Mouse (Mus musculus): Measurements from ENCODE around the gene Nsd2. TPM values are rescaled to one million over a fixed set of nuclear protein-coding genes. Genes with fewer than 3 reads are reported as not detected.

The Nsd2 gene
- polyA plus RNA-seq, 1 experiment from 2014 or later: 48.6 TPM

DNA sequence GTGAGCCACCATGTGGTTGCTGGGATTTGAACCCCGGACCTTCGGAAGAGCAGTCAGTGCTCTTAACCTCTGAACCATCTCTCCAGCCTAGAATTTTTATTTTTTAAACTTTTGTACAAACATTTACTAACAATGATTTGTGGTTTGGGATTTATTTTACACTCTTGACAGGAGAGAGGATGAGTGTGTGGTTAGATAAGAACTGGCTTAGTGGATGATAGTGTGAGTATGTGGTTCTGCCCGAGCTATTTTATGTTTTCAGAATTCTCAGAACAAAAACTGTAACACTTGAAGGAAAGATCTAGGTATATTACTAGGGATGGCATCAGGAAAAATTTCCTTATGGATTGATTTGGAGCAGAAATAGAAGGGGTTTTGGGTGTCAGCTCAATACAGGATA is 9.4 kb downstream of the Nsd2 start:
- no peak for ATAC-seq (replicated peaks; ENCODE audit: low FRiP score)

DNA sequence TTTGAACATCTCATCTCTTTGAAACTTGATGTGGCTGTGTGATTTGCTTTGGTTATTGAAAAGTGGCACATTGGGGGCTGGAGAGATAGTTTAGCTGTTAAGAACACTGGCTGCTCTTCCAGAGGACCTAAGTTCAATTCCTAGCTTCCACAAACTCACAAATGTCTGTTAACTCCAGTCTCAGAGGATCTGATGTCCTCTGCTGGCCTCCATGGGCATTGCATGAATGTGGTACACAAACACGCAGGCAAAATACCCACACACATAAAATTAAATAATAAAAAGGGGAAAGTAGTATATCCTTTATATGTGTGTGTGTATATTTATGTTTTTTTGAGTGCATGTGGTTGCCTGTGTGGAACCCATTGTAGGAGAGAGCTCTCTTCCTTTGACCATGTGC is 10.3 kb downstream of the Nsd2 start:
- WGBS: 79% methylated on average over 1 of the region's 1 CpGs

More for the DNA sequence above, 9.4 kb downstream of the Nsd2 start:
- Histone ChIP-seq H3K9ac (ENCODE audit: low read depth, low read length) (no peak overlapping the region), H3K4me3 (ENCODE audit: low read depth, low read length) (no peak overlapping the region), H3K27me3 (replicated peaks; ENCODE audit: control insufficient read depth, insufficient read depth, low read length) (no peaks in the 10 kb centered on the region), H3K4me1 (replicated peaks; ENCODE audit: control insufficient read depth, insufficient read depth, low read length) (no peaks in the 10 kb centered on the region; the same call in none of the 2 replicates), H3K36me3 (ENCODE audit: control insufficient read depth, insufficient read depth, low read length) (0 out of 2 replicates have a peak, but pooled peaks cover 2% of the 10 kb centered on the region), H3K4me2 (no peak overlapping the region), H3K9me3 (ENCODE audit: control insufficient read depth, low read length) (no peaks in the 10 kb centered on the region), H3K27ac (ENCODE audit: low read depth, low read length) (no peak overlapping the region)
- WGBS: 68% methylated on average over 3 of the region's 3 CpGs
- DNase-seq (ENCODE audit: low spot score): no peak

DNA sequence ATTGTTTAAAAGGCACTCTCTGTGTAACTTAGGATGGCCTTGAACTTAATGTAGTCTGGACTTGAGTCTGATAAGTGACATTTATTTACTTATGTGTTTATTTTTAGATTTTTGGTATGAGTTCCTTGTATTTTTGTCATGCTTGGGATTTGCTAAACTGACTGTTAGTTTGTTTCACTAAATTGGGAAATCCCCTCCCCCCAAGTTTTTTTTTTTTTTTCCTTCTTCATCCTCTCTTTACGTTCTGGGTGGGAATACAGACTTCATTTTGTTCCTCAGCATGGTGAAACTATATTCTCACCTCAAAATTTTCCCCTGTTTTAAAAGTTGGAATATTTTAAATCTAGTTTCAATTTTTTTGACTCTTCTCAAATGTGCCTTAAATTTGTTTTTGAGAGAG is 20.8 kb downstream of the Nsd2 start:
- Histone ChIP-seq H3K4me2 (no peak overlapping the region), H3K36me3 (ENCODE audit: control insufficient read depth, insufficient read depth, low read length) (peaks cover 7% of the 10 kb centered on the region; the same call in 1 of the 2 replicates), H3K4me1 (replicated peaks; ENCODE audit: control insufficient read depth, insufficient read depth, low read length) (no peaks in the 10 kb centered on the region), H3K27me3 (replicated peaks; ENCODE audit: control insufficient read depth, insufficient read depth, low read length) (no peaks in the 10 kb centered on the region), H3K4me3 (ENCODE audit: low read depth, low read length) (no peak overlapping the region), H3K9ac (ENCODE audit: low read depth, low read length) (no peak overlapping the region), H3K9me3 (ENCODE audit: control insufficient read depth, low read length) (no peaks in the 10 kb centered on the region), H3K27ac (ENCODE audit: low read depth, low read length) (no peak overlapping the region)
- no peak for DNase-seq (ENCODE audit: low spot score)
- ATAC-seq (replicated peaks; ENCODE audit: low FRiP score): no peak
- 91% methylated on average over 1 of the region's 1 CpGs for WGBS

More for the DNA sequence above, 10.3 kb downstream of the Nsd2 start:
- H3K9me3 ChIP-seq (ENCODE audit: control insufficient read depth, low read length): no peaks in the 10 kb centered on the region
- ATAC-seq (replicated peaks; ENCODE audit: low FRiP score) (no peak), DNase-seq (ENCODE audit: low spot score) (no peak)
- H3K27me3 ChIP-seq (replicated peaks; ENCODE audit: control insufficient read depth, insufficient read depth, low read length): no peaks in the 10 kb centered on the region
- no peak overlapping the region for H3K9ac ChIP-seq (ENCODE audit: low read depth, low read length)
- no peak overlapping the region for H3K4me3 ChIP-seq (ENCODE audit: low read depth, low read length)
- H3K4me2 ChIP-seq: no peak overlapping the region
- no peak overlapping the region for H3K27ac ChIP-seq (ENCODE audit: low read depth, low read length)
- no peaks in the 10 kb centered on the region; the same call in 1 of the 2 replicates for H3K4me1 ChIP-seq (replicated peaks; ENCODE audit: control insufficient read depth, insufficient read depth, low read length)
- H3K36me3 ChIP-seq (ENCODE audit: control insufficient read depth, insufficient read depth, low read length): 0 out of 2 replicates have a peak, but pooled peaks cover 2% of the 10 kb centered on the region

DNA sequence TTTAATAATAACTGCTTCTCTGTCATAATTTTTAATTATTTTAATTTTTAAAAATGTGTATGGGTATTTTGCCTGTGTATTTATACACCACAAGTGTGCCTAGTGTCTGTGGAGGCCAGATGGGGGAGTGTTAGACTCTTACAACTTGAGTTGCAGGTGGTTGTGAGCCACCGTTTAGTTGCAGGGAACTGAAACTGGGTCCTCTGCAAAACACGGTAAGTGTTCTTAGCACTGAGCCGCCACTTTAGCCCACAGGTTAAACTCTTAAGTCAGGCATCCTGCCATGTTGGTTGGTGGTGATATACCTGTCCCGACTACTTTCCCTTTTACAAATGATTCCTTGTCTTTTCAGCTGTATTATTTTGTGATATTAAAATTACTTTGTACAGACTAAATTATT is 22.0 kb downstream of the Nsd2 start:
- Histone ChIP-seq H3K27me3 (replicated peaks; ENCODE audit: control insufficient read depth, insufficient read depth, low read length) (no peaks in the 10 kb centered on the region), H3K4me3 (ENCODE audit: low read depth, low read length) (no peak overlapping the region), H3K4me1 (replicated peaks; ENCODE audit: control insufficient read depth, insufficient read depth, low read length) (no peaks in the 10 kb centered on the region), H3K27ac (ENCODE audit: low read depth, low read length) (no peak overlapping the region), H3K36me3 (ENCODE audit: control insufficient read depth, insufficient read depth, low read length) (peaks cover 10% of the 10 kb centered on the region; the same call in 1 of the 2 replicates), H3K9me3 (ENCODE audit: control insufficient read depth, low read length) (no peaks in the 10 kb centered on the region), H3K4me2 (no peak overlapping the region), H3K9ac (ENCODE audit: low read depth, low read length) (no peak overlapping the region)
- DNase-seq (ENCODE audit: low spot score): no peak
- ATAC-seq (replicated peaks; ENCODE audit: low FRiP score): no peak
- 81% methylated on average over 4 of the region's 4 CpGs for WGBS

DNA sequence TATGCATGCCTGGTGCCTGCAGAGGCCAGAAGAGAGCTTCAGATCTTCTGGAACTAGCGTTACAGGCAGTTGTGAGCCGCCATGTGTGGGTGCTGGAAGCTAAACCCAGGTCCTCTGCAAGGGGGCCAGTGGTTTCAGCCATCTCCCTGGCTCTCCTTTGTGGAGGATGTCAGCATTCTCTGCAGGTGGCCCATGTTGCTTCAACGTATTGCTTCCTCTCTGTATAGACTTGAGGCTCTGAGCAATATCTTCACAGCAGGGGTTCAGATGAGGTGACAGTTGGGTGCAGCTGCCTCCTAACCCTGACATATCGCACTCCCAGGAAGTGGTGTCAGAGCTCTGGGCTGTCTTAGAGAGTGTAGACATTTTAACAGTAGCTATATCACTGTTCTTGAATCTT is 30.9 kb downstream of the Nsd2 start:
- H3K9ac ChIP-seq (ENCODE audit: low read depth, low read length): no peak overlapping the region
- H3K4me1 ChIP-seq (replicated peaks; ENCODE audit: control insufficient read depth, insufficient read depth, low read length): no peaks in the 10 kb centered on the region
- no peak overlapping the region for H3K4me3 ChIP-seq (ENCODE audit: low read depth, low read length)
- DNase-seq (ENCODE audit: low spot score) (no peak), ATAC-seq (replicated peaks; ENCODE audit: low FRiP score) (no peak)
- 90% methylated on average over 4 of the region's 4 CpGs for WGBS
- H3K36me3 ChIP-seq (ENCODE audit: control insufficient read depth, insufficient read depth, low read length): peaks cover 27% of the 10 kb centered on the region
- H3K27ac ChIP-seq (ENCODE audit: low read depth, low read length): no peak overlapping the region
- no peaks in the 10 kb centered on the region for H3K9me3 ChIP-seq (ENCODE audit: control insufficient read depth, low read length)
- no peaks in the 10 kb centered on the region for H3K27me3 ChIP-seq (replicated peaks; ENCODE audit: control insufficient read depth, insufficient read depth, low read length)
- no peak overlapping the region for H3K4me2 ChIP-seq

DNA sequence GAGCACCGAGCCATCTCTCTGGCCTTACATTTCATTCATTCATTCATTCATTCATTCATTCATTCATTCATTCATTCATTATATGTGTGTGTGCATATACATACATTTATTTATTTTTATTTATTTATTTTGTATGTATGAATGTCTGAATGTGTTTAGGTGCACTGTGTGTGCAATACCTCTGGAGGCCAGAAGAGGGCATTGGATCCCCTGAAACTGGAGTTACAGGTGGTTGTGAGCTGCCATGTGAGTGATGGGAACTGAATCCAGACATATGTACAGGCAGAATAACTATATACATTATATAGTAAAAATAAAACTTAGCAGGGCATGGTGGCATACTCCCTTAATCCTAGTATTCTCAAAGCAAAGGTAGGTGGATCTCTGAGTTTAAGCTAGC is 32.6 kb downstream of the Nsd2 start:
- no peak overlapping the region for H3K27ac ChIP-seq (ENCODE audit: low read depth, low read length)
- 100% methylated on average over 1 of the region's 1 CpGs for WGBS
- no peak overlapping the region for H3K4me2 ChIP-seq
- DNase-seq (ENCODE audit: low spot score): no peak
- no peak overlapping the region for H3K9ac ChIP-seq (ENCODE audit: low read depth, low read length)
- no peaks in the 10 kb centered on the region for H3K27me3 ChIP-seq (replicated peaks; ENCODE audit: control insufficient read depth, insufficient read depth, low read length)
- H3K9me3 ChIP-seq (ENCODE audit: control insufficient read depth, low read length): no peaks in the 10 kb centered on the region
- ATAC-seq (replicated peaks; ENCODE audit: low FRiP score): no peak
- H3K4me1 ChIP-seq (replicated peaks; ENCODE audit: control insufficient read depth, insufficient read depth, low read length): no peaks in the 10 kb centered on the region
- no peak overlapping the region for H3K4me3 ChIP-seq (ENCODE audit: low read depth, low read length)
- H3K36me3 ChIP-seq (ENCODE audit: control insufficient read depth, insufficient read depth, low read length): peaks cover 35% of the 10 kb centered on the region

DNA sequence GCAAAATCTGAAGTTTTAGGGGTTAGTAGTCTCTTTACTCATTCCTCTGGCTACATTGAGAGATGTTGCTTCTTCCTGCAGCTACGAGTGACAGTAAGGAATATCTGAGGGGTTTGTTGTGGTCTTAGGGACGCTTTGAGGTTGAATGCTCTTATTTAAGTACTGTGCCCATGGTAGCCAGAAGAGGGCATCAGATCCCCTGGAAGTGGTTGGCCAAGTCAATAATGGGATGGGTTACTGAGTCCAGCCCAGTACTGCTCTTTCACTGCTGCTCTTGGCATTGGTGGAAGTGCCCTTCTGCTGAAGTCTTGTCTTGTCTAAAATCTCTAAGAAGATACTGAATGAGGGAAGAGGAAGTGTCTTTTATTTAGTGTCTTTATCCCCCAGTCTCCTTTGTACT is 33.5 kb downstream of the Nsd2 start:
- no peak overlapping the region for H3K27ac ChIP-seq (ENCODE audit: low read depth, low read length)
- no peak for ATAC-seq (replicated peaks; ENCODE audit: low FRiP score)
- 71% methylated on average over 2 of the region's 2 CpGs for WGBS
- peaks cover 44% of the 10 kb centered on the region for H3K36me3 ChIP-seq (ENCODE audit: control insufficient read depth, insufficient read depth, low read length)
- no peak overlapping the region for H3K9ac ChIP-seq (ENCODE audit: low read depth, low read length)
- H3K9me3 ChIP-seq (ENCODE audit: control insufficient read depth, low read length): no peaks in the 10 kb centered on the region
- DNase-seq (ENCODE audit: low spot score): no peak
- H3K4me2 ChIP-seq: no peak overlapping the region
- H3K4me3 ChIP-seq (ENCODE audit: low read depth, low read length): no peak overlapping the region
- no peaks in the 10 kb centered on the region for H3K4me1 ChIP-seq (replicated peaks; ENCODE audit: control insufficient read depth, insufficient read depth, low read length)
- no peaks in the 10 kb centered on the region for H3K27me3 ChIP-seq (replicated peaks; ENCODE audit: control insufficient read depth, insufficient read depth, low read length)

DNA sequence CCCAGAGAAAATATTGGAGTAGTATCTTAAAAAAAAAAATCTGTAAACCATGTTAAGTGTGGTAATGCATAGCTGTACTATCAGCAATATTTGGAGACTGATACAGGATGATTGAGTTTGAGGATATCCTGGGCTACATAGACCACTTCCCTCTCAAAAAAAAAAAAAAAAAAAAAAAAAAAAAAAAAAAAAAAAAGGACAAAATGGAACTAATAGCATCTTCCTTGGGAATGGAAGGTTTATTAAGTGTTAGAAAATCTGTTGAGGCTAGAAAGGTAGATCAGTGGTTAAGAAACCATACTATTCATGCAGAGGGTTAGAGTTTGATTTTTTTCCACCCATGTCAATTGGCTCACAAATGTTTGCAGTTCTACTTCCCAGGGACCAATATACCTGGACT is 37.2 kb downstream of the Nsd2 start:
- Histone ChIP-seq H3K4me1 (replicated peaks; ENCODE audit: control insufficient read depth, insufficient read depth, low read length) (no peaks in the 10 kb centered on the region), H3K4me2 (no peak overlapping the region), H3K9ac (ENCODE audit: low read depth, low read length) (no peak overlapping the region), H3K4me3 (ENCODE audit: low read depth, low read length) (no peak overlapping the region), H3K27ac (ENCODE audit: low read depth, low read length) (no peak overlapping the region), H3K36me3 (ENCODE audit: control insufficient read depth, insufficient read depth, low read length) (peaks cover 64% of the 10 kb centered on the region), H3K27me3 (replicated peaks; ENCODE audit: control insufficient read depth, insufficient read depth, low read length) (no peaks in the 10 kb centered on the region), H3K9me3 (ENCODE audit: control insufficient read depth, low read length) (peaks cover 3% of the 10 kb centered on the region; the same call in 1 of the 2 replicates)
- DNase-seq (ENCODE audit: low spot score) (no peak), ATAC-seq (replicated peaks; ENCODE audit: low FRiP score) (no peak)

DNA sequence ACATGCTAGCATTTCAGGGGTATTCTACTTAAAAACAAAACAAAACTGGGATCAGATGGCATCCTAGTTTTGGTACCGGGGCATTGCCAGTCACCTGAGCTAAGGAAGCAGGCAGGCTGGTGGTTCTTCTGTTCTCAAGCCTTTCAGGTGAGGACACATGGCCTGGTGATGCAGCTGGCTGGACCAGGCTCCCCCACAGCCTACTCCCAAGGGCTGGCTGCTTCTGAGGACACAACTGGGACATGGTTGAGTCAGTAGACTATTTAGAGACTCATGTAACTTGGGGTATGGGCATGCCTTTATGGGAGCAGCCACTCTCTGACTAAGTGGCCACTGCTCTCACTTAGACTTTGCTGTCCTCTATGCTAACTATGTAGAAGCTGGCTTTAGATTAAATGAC is 54.9 kb downstream of the Nsd2 start:
- 95% methylated on average over 1 of the region's 1 CpGs for WGBS

More for the DNA sequence above, 54.9 kb downstream of the Nsd2 start:
- no peak for ATAC-seq (replicated peaks; ENCODE audit: low FRiP score)
- H3K36me3 ChIP-seq (ENCODE audit: control insufficient read depth, insufficient read depth, low read length): peaks cover 20% of the 10 kb centered on the region
- H3K9me3 ChIP-seq (ENCODE audit: control insufficient read depth, low read length): no peaks in the 10 kb centered on the region
- H3K4me2 ChIP-seq: no peak overlapping the region
- no peak overlapping the region for H3K4me3 ChIP-seq (ENCODE audit: low read depth, low read length)
- H3K27ac ChIP-seq (ENCODE audit: low read depth, low read length): no peak overlapping the region
- no peaks in the 10 kb centered on the region for H3K27me3 ChIP-seq (replicated peaks; ENCODE audit: control insufficient read depth, insufficient read depth, low read length)
- H3K9ac ChIP-seq (ENCODE audit: low read depth, low read length): no peak overlapping the region
- DNase-seq (ENCODE audit: low spot score): no peak
- no peaks in the 10 kb centered on the region for H3K4me1 ChIP-seq (replicated peaks; ENCODE audit: control insufficient read depth, insufficient read depth, low read length)
